Mouse (Mus musculus) hindlimb bud, embryonic 11.5 days (tissue): Measurements from ENCODE around the gene Grik3.

Experiments used
- DNase-seq: peaks from one replicate; pipeline ENCODE4 v3.0.0-alpha.2; 2012; ENCODE audit warnings: low read depth, low spot score; ENCODE audit errors: extremely low spot score

Gene Grik3

GRCm38 (mm10) chr4:125491505-125492121, 1.1 kb downstream of the Grik3 start:
- no peak for DNase-seq

GRCm38 (mm10) chr4:125492122-125492505, 1.6 kb downstream of the Grik3 start:
- no peak for DNase-seq

GRCm38 (mm10) chr4:125492706-125493105, 2.2 kb downstream of the Grik3 start:
- DNase-seq = no peak

GRCm38 (mm10) chr4:125493124-125493523, 2.6 kb downstream of the Grik3 start:
- DNase-seq = no peak

- DNase-seq = no peak
These were observed 5.0 kb downstream of the Grik3 start for GRCm38 (mm10) chr4:125495477-125495876.

- DNase-seq = no peak
These were observed 6.5 kb downstream of the Grik3 start for GRCm38 (mm10) chr4:125497001-125497400.

GRCm38 (mm10) chr4:125497471-125497870, 7.0 kb downstream of the Grik3 start:
- no peak for DNase-seq

- no peak for DNase-seq
These were observed 8.4 kb downstream of the Grik3 start for GRCm38 (mm10) chr4:125498866-125499265.

GRCm38 (mm10) chr4:125502861-125503260, 12.4 kb downstream of the Grik3 start:
- DNase-seq = no peak

GRCm38 (mm10) chr4:125512434-125512833, 21.9 kb downstream of the Grik3 start:
- DNase-seq = no peak

GRCm38 (mm10) chr4:125515646-125516045, 25.1 kb downstream of the Grik3 start:
- DNase-seq = no peak

- DNase-seq = no peak
These were observed 26.1 kb downstream of the Grik3 start for GRCm38 (mm10) chr4:125516612-125517011.

- no peak for DNase-seq
These were observed 28.4 kb downstream of the Grik3 start for GRCm38 (mm10) chr4:125518861-125519260.

- DNase-seq = no peak
These were observed 32.4 kb downstream of the Grik3 start for GRCm38 (mm10) chr4:125522931-125523330.

- DNase-seq = no peak
These were observed 34.8 kb downstream of the Grik3 start for GRCm38 (mm10) chr4:125525266-125525665.

- no peak for DNase-seq
These were observed 35.9 kb downstream of the Grik3 start for GRCm38 (mm10) chr4:125526425-125526824.

GRCm38 (mm10) chr4:125533965-125534364, 43.5 kb downstream of the Grik3 start:
- DNase-seq = no peak

GRCm38 (mm10) chr4:125534449-125534848, 43.9 kb downstream of the Grik3 start:
- no peak for DNase-seq

GRCm38 (mm10) chr4:125534991-125535401, 44.5 kb downstream of the Grik3 start:
- DNase-seq = no peak

- no peak for DNase-seq
These were observed 45.0 kb downstream of the Grik3 start for GRCm38 (mm10) chr4:125535465-125535864.

- DNase-seq = no peak
These were observed 45.5 kb downstream of the Grik3 start for GRCm38 (mm10) chr4:125535977-125536376.

GRCm38 (mm10) chr4:125538301-125538965, 47.9 kb downstream of the Grik3 start:
- DNase-seq = no peak

- no peak for DNase-seq
These were observed 49.1 kb downstream of the Grik3 start for GRCm38 (mm10) chr4:125539617-125540016.
